Mouse (Mus musculus) ES-Bruce4 (cell line): Measurements from ENCODE around the gene Lrrc1. TPM values are rescaled to one million over a fixed set of nuclear protein-coding genes. Genes with fewer than 3 reads are reported as not detected.

Source experiments
- H3K27ac ChIP-seq: 2 replicates; pipeline ENCODE4 v1.5.1; 2012; ENCODE audit warnings: low read length, inconsistent platforms; ENCODE audit not compliant: insufficient read depth
- H3K27me3 ChIP-seq: 2 replicates; pipeline ENCODE4 v1.6.1; 2012; ENCODE audit warnings: mild to moderate bottlenecking, low read length, inconsistent platforms; ENCODE audit not compliant: control insufficient read depth, poor library complexity, insufficient read depth, severe bottlenecking
- H3K36me3 ChIP-seq: 2 replicates; pipeline ENCODE4 v1.6.1; 2012; ENCODE audit warnings: inconsistent platforms, mild to moderate bottlenecking, low read length, moderate library complexity; ENCODE audit not compliant: control insufficient read depth, poor library complexity, insufficient read depth, severe bottlenecking
- H3K4me1 ChIP-seq: one replicate; pipeline ENCODE4 v1.8.1; 2011; ENCODE audit warnings: low read length; ENCODE audit not compliant: control insufficient read depth, insufficient read depth
- H3K4me3 ChIP-seq: 2 replicates; pipeline ENCODE4 v1.5.1; 2011; ENCODE audit warnings: low read depth, mild to moderate bottlenecking, low read length
- H3K9ac ChIP-seq: 2 replicates; pipeline ENCODE4 v1.6.1; 2012; ENCODE audit warnings: low read depth, mild to moderate bottlenecking, inconsistent platforms; ENCODE audit not compliant: poor library complexity, severe bottlenecking
- H3K9me3 ChIP-seq: replicated peaks from 2 replicates; pipeline ENCODE4 v1.6.1; 2012; ENCODE audit warnings: mild to moderate bottlenecking, low read length, inconsistent platforms; ENCODE audit not compliant: control insufficient read depth, poor library complexity, insufficient read depth, severe bottlenecking
- CTCF ChIP-seq: IDR thresholded peaks from one replicate; pipeline ENCODE4 v1.8.1; 2011; ENCODE audit warnings: low read depth, low read length
- EP300 ChIP-seq: IDR thresholded peaks from 2 replicates; pipeline ENCODE4 v1.6.1; 2011; ENCODE audit warnings: low read depth, low read length; ENCODE audit not compliant: insufficient read depth
- POLR2A ChIP-seq: IDR thresholded peaks from one replicate; pipeline ENCODE4 v1.8.1; 2011; ENCODE audit warnings: low read length; ENCODE audit not compliant: insufficient read depth
- polyA plus RNA-seq: library from polyadenylated mRNA; stranded (reverse); fragments of >200 nt; gene quantifications from 2 replicates; pipeline ENCODE4 v1.2.4, GENCODE M21; 2011; ENCODE audit warnings: low read depth; ENCODE audit not compliant: missing spikeins, insufficient read depth, insufficient read length

Gene Lrrc1
- polyA plus RNA-seq, 1 experiment = 20.9 TPM

GRCm38 (mm10) chr9:77416486-77416885 lies 128.2 kb downstream of the Lrrc1 start:
- H3K27me3 ChIP-seq = no peaks in the 10 kb centered on the region
- no peaks in the 10 kb centered on the region for H3K4me1 ChIP-seq
- no peak overlapping the region for H3K9ac ChIP-seq
- no peaks in the 10 kb centered on the region for H3K36me3 ChIP-seq
- no peaks in the 10 kb centered on the region for H3K9me3 ChIP-seq
- TF ChIP-seq CTCF = no peak
- TF ChIP-seq EP300 = no peak
- no peak for TF ChIP-seq POLR2A
- no peak overlapping the region for H3K4me3 ChIP-seq
- no peak overlapping the region for H3K27ac ChIP-seq

GRCm38 (mm10) chr9:77416002-77416401 lies 128.7 kb downstream of the Lrrc1 start:
- Histone ChIP-seq H3K9ac (no peak overlapping the region), H3K36me3 (no peaks in the 10 kb centered on the region), H3K4me3 (no peak overlapping the region), H3K9me3 (no peaks in the 10 kb centered on the region), H3K4me1 (no peaks in the 10 kb centered on the region), H3K27me3 (no peaks in the 10 kb centered on the region), H3K27ac (no peak overlapping the region)
- TF ChIP-seq POLR2A (no peak), EP300 (peak; percentile 55; the same call in 1 of the 2 replicates), CTCF (no peak)

- no peak overlapping the region for H3K4me3 ChIP-seq
- no peaks in the 10 kb centered on the region for H3K27me3 ChIP-seq
- H3K9me3 ChIP-seq = no peaks in the 10 kb centered on the region
- TF ChIP-seq EP300 (no peak), POLR2A (no peak), CTCF (no peak)
- no peaks in the 10 kb centered on the region for H3K36me3 ChIP-seq
- no peak overlapping the region for H3K9ac ChIP-seq
- H3K4me1 ChIP-seq = no peaks in the 10 kb centered on the region
- H3K27ac ChIP-seq = no peak overlapping the region
Observed at GRCm38 (mm10) chr9:77411830-77412425, 132.7 kb downstream of the Lrrc1 start.

DNA sequence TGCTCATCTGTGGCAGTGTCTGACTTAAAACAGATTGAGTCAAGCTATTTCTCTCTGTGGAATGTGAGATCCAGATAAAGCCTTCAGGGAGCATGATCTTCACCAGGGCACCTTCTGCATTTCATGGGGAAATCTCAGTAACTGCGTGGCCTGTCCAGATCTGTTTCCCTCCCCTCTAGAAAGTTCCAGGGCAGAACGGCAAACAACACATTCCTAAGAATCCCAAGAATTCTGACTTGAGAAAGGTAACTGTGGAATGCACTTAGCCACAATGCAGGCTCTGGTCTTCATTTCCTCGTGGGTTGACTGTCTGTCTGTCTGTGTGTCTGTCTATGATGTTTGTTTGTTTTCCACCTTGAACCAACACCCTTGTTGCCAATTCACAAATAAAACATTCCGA lies 133.7 kb downstream of the Lrrc1 start:
- H3K4me1 ChIP-seq = no peaks in the 10 kb centered on the region
- H3K36me3 ChIP-seq = no peaks in the 10 kb centered on the region
- TF ChIP-seq CTCF (no peak), EP300 (no peak), POLR2A (no peak)
- no peaks in the 10 kb centered on the region for H3K9me3 ChIP-seq
- no peak overlapping the region for H3K4me3 ChIP-seq
- H3K9ac ChIP-seq = no peak overlapping the region
- no peaks in the 10 kb centered on the region for H3K27me3 ChIP-seq
- no peak overlapping the region for H3K27ac ChIP-seq

DNA sequence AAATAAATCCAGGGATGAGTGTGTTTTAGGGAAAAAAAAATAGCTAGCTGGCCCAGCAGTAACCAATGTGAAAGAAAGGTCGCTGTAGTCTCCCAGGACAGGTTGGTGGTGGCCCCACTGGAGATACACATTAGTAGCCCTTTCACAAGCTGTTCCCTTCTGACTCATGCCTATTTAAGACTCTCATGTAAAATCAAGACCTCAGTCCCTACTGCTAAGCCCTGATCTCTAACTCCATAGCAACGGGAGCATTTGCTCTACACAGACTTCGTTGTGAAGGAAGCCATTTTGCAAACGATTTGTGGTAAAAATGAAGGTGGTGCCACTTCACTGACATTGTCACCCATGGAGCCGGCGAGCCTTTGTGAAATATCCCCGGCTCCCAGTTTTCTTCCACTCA lies 134.1 kb downstream of the Lrrc1 start:
- Histone ChIP-seq H3K4me3 (no peak overlapping the region), H3K36me3 (no peaks in the 10 kb centered on the region), H3K27me3 (no peaks in the 10 kb centered on the region), H3K9me3 (no peaks in the 10 kb centered on the region), H3K27ac (no peak overlapping the region), H3K9ac (no peak overlapping the region), H3K4me1 (no peaks in the 10 kb centered on the region)
- TF ChIP-seq CTCF (no peak), EP300 (no peak), POLR2A (no peak)

DNA sequence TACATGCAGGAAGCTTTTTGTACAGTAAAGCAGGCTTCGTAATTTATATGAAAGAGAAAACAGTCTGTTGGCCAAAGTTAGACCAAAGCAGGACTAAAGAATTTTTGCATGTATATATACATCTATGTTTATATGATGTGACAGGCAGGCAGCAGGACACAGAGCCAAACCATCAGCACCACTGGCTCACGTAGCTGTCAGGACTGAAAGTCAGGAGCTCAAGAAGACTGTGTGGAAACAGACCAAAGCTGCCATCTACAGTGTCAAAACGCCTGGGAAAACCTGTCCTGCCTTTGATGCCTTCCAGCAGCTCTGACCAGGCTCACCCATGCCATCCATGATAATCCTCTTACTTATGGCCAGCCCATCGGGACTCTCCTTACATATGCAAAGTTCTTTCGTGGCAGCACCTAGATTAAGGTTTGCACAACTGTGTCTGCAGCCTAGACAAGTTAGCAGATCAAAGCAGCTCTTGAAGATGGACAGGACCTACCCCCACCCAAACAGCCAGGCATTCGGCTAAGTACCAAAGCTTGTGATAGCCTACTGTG lies 136.5 kb downstream of the Lrrc1 start:
- H3K27ac ChIP-seq = no peak overlapping the region
- H3K36me3 ChIP-seq = no peaks in the 10 kb centered on the region
- H3K4me1 ChIP-seq = no peaks in the 10 kb centered on the region
- no peak overlapping the region for H3K9ac ChIP-seq
- no peaks in the 10 kb centered on the region for H3K27me3 ChIP-seq
- no peak overlapping the region for H3K4me3 ChIP-seq
- no peaks in the 10 kb centered on the region for H3K9me3 ChIP-seq
- TF ChIP-seq CTCF (no peak), EP300 (no peak), POLR2A (no peak)
